In the genomic region with DNA sequence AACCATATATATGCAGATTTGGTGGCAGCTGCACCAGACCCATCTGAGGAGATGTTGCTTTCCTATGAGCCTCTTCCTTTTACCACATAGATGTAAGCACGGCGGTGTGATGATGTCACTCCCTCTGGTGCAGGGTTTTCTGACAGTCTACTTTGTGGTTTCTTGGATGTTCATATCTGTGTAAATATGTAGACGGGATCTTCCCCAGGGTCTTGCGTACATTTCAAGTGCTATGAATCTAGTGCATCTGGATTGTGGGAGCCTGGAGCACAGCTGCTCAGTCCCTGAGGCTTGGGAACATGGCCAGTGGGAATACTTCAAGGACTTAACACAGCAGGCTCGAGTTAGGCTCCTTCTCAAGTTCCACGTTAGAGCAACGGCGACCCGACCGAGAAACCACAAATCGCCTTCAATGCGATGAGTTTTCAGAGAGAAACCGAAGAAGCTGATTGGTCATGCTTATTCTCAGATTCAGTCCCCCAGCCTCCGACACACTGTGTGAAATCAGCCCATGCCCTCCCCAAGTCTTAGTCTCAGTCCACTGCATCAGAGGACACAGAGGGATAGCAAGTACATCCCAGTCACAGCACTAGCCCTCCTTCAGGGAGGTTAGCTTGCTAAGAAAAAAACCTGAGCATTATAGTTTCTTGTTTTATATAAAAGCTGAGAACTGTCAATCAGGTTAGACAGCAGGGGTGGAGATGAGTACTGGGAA, we compare ENCODE assay signal across 18 mouse cellular contexts.
DNase-seq lines count a peak whose midpoint lies in the region; ATAC-seq and TF ChIP-seq lines count a peak whose summit lies in the region.
"Had no signal": no experiment of that assay in that cellular context is flagged by ENCODE, and none has a peak within 500 bp of the region (broad histone marks: within the 10 kb centered on the region; RNA-seq: fewer than 3 reads in every experiment).

No protein-coding gene starts in this region.

- no peak for TF ChIP-seq CTCF in lung, embryonic 14.5 days (IDR thresholded peaks at IDR 0.05; ENCODE audit: low read depth)
- no peak for TF ChIP-seq CTCF in CH12.LX (conservative IDR thresholded peaks at IDR 0.05 in 1 of 2, IDR thresholded peaks at IDR 0.05 in 1 of 2; ENCODE audit: low read depth in 2 of 2, low read length in 2 of 2)
- no peak for TF ChIP-seq CTCF in cerebellum, adult 2 months (IDR thresholded peaks at IDR 0.05; ENCODE audit: borderline replicate concordance, insufficient read depth, low read depth, low read length)
- no peak for TF ChIP-seq CTCF in heart, adult 2 months (IDR thresholded peaks at IDR 0.05)

- no peak overlapping the region for H3K4me3 ChIP-seq in lung, embryonic 14.5 days (ENCODE audit: low read depth, low read length)
- H3K4me3 ChIP-seq in CH12.LX (replicated peaks in 1 of 3; ENCODE audit: low read depth in 2 of 3, low read length in 2 of 3, poor library complexity in 1 of 3), result peak overlapping the region in 1 of 3 experiments; percentile 8
- no peak overlapping the region for H3K4me3 ChIP-seq in embryonic facial prominence, embryonic 14.5 days (ENCODE audit: low read depth, low read length)
- no peak overlapping the region for H3K4me3 ChIP-seq in midbrain, embryonic 15.5 days
- no peak overlapping the region for H3K4me3 ChIP-seq in cerebellum, adult 2 months (replicated peaks; ENCODE audit: insufficient read depth, low read depth, low read length)
- no peak overlapping the region for H3K4me3 ChIP-seq in heart, adult 2 months
- H3K4me3 ChIP-seq: gastrocnemius, adult 2 months; heart, embryonic 10.5 days; neural tube, embryonic 15.5 days had no signal

- dilution Hi-C loops in CH12.LX (cut with MboI; ENCODE audit: extremely low pct_ligation_motif_present, extremely low pct_unique_long_range_greater_than_20kb, low sequenced_read_pairs), result no loop called here

- TF ChIP-seq EP300 in CH12.LX (IDR thresholded peaks at IDR 0.05; ENCODE audit: low read length), result no peak
- no peak for TF ChIP-seq EP300 in heart, adult 2 months (IDR thresholded peaks at IDR 0.05; ENCODE audit: insufficient read depth, low read depth, low read length)

- H3K4me1 ChIP-seq in lung, embryonic 14.5 days (ENCODE audit: insufficient read depth), result no peaks in the 10 kb centered on the region
- H3K4me1 ChIP-seq in CH12.LX (ENCODE audit: control insufficient read depth in 1 of 2, insufficient read depth in 2 of 2), result peaks cover 16 to 42% of the 10 kb centered on the region in 2 experiments
- H3K4me1 ChIP-seq in embryonic facial prominence, embryonic 14.5 days (ENCODE audit: control insufficient read depth, insufficient read depth, low read length), result 0 out of 2 replicates have a peak, but pooled peaks cover 15% of the 10 kb centered on the region
- H3K4me1 ChIP-seq in midbrain, embryonic 15.5 days, result no peaks in the 10 kb centered on the region
- H3K4me1 ChIP-seq in cerebellum, adult 2 months (ENCODE audit: control insufficient read depth, insufficient read depth, low read length), result peaks cover 12% of the 10 kb centered on the region
- no peaks in the 10 kb centered on the region for H3K4me1 ChIP-seq in heart, adult 2 months (ENCODE audit: control insufficient read depth, insufficient read depth, low read length)
- H3K4me1 ChIP-seq: neural tube, embryonic 15.5 days had no signal

- H3K9me3 ChIP-seq in lung, embryonic 14.5 days (ENCODE audit: low read depth, low read length), result no peaks in the 10 kb centered on the region
- no peaks in the 10 kb centered on the region for H3K9me3 ChIP-seq in CH12.LX (replicated peaks; ENCODE audit: low read length)
- no peaks in the 10 kb centered on the region for H3K9me3 ChIP-seq in embryonic facial prominence, embryonic 14.5 days (ENCODE audit: control insufficient read depth, low read length)
- no peaks in the 10 kb centered on the region for H3K9me3 ChIP-seq in midbrain, embryonic 15.5 days
- H3K9me3 ChIP-seq: heart, embryonic 10.5 days; neural tube, embryonic 15.5 days had no signal

- no peak overlapping the region for H3K4me2 ChIP-seq in lung, embryonic 14.5 days
- H3K4me2 ChIP-seq in CH12.LX (ENCODE audit: insufficient read depth, low read depth, poor library complexity, severe bottlenecking), result peak overlapping the region; percentile 90
- H3K4me2 ChIP-seq in embryonic facial prominence, embryonic 14.5 days (ENCODE audit: low read depth, low read length), result peak overlapping the region; percentile 20
- H3K4me2 ChIP-seq in midbrain, embryonic 15.5 days, result no peak overlapping the region
- H3K4me2 ChIP-seq: liver, embryonic 11.5 days; neural tube, embryonic 15.5 days had no signal

- no peak for TF ChIP-seq RAD21 in CH12.LX (IDR thresholded peaks at IDR 0.05; ENCODE audit: low read depth, low read length)

- ATAC-seq in lung, embryonic 14.5 days (ENCODE audit: insufficient read depth), result peak; percentile 38; the same call in 1 of the 2 replicates
- ATAC-seq in embryonic facial prominence, embryonic 14.5 days (ENCODE audit: low read depth), result peak; percentile 91
- ATAC-seq in midbrain, embryonic 15.5 days (replicated peaks), result peak; percentile 58; the same call in 1 of the 2 replicates
- ATAC-seq: inflammation-experienced regulatory T-cells, adult 6 months; Patski had no signal

- no peak overlapping the region for H3K9ac ChIP-seq in lung, embryonic 14.5 days
- H3K9ac ChIP-seq in CH12.LX (ENCODE audit: insufficient read depth, low read depth), result 0 out of 2 replicates have a peak overlapping the region, but pooled peaks have one; percentile 6
- H3K9ac ChIP-seq in embryonic facial prominence, embryonic 14.5 days (ENCODE audit: low read depth, low read length), result no peak overlapping the region
- H3K9ac ChIP-seq in midbrain, embryonic 15.5 days, result no peak overlapping the region
- no peak overlapping the region for H3K9ac ChIP-seq in heart, adult 2 months (ENCODE audit: low read depth, low read length)
- H3K9ac ChIP-seq: neural tube, embryonic 15.5 days had no signal

- peak; percentile 34 for DNase-seq in lung, embryonic 14.5 days
- DNase-seq in lung, adult 18-20 months, result no peak
- DNase-seq in CH12.LX (ENCODE audit: extremely low read depth), result peak; percentile 83
- peak; percentile 90 for DNase-seq in embryonic facial prominence, embryonic 14.5 days (ENCODE audit: low spot score)
- no peak for DNase-seq in frontal cortex, postnatal 14 days (ENCODE audit: low spot score in 2 of 2)
- no peak for DNase-seq in cerebellum, adult 2 months
- DNase-seq in heart, adult 2 months, result no peak
- DNase-seq: cerebellum, adult 8-10 months; embryo, embryonic 11 days; gastrocnemius, adult 2 months; kidney, postnatal 4 days; lung, postnatal 10 days had no signal

- no peak for TF ChIP-seq POLR2A in CH12.LX (IDR thresholded peaks at IDR 0.05; ENCODE audit: low read depth, low read length)
- no peak for TF ChIP-seq POLR2A in cerebellum, adult 2 months (IDR thresholded peaks at IDR 0.05; ENCODE audit: borderline replicate concordance, insufficient read depth, low read length)
- TF ChIP-seq POLR2A in heart, adult 2 months (IDR thresholded peaks at IDR 0.05; ENCODE audit: insufficient read depth, low read depth, low read length), result no peak

- H3K27ac ChIP-seq in lung, embryonic 14.5 days (ENCODE audit: low read depth), result no peak overlapping the region
- H3K27ac ChIP-seq in CH12.LX (ENCODE audit: insufficient read depth, low read depth), result no peak overlapping the region
- no peak overlapping the region for H3K27ac ChIP-seq in embryonic facial prominence, embryonic 14.5 days (replicated peaks; ENCODE audit: low read depth, low read length)
- H3K27ac ChIP-seq in midbrain, embryonic 15.5 days, result no peak overlapping the region
- H3K27ac ChIP-seq in cerebellum, adult 2 months (ENCODE audit: insufficient read depth, low read length), result no peak overlapping the region
- H3K27ac ChIP-seq in heart, adult 2 months, result no peak overlapping the region
- H3K27ac ChIP-seq: gastrocnemius, adult 2 months; heart, embryonic 10.5 days; neural tube, embryonic 15.5 days had no signal

- H3K79me2 ChIP-seq in CH12.LX (replicated peaks; ENCODE audit: control insufficient read depth, extremely low read depth, insufficient read depth, poor library complexity, severe bottlenecking), result no peaks in the 10 kb centered on the region
- H3K79me2 ChIP-seq in heart, adult 2 months (replicated peaks; ENCODE audit: control insufficient read depth, insufficient read depth, low read length), result no peaks in the 10 kb centered on the region

- intact Hi-C loops in heart, adult 2 months (cut with DNase I), result no loop called here

- H3K27me3 ChIP-seq in lung, embryonic 14.5 days (ENCODE audit: insufficient read depth, low read length), result no peaks in the 10 kb centered on the region
- no peaks in the 10 kb centered on the region for H3K27me3 ChIP-seq in CH12.LX (replicated peaks)
- no peaks in the 10 kb centered on the region; the same call in 1 of the 2 replicates for H3K27me3 ChIP-seq in embryonic facial prominence, embryonic 14.5 days (replicated peaks; ENCODE audit: control insufficient read depth, insufficient read depth, low read length)
- no peaks in the 10 kb centered on the region for H3K27me3 ChIP-seq in midbrain, embryonic 15.5 days (replicated peaks)
- no peaks in the 10 kb centered on the region for H3K27me3 ChIP-seq in cerebellum, adult 2 months (ENCODE audit: control insufficient read depth, insufficient read depth, low read length)
- no peaks in the 10 kb centered on the region for H3K27me3 ChIP-seq in heart, adult 2 months (ENCODE audit: control insufficient read depth, insufficient read depth, low read length)
- H3K27me3 ChIP-seq: neural tube, embryonic 15.5 days; Patski had no signal

- in situ Hi-C loops in CH12.LX (cut with MboI; ENCODE audit: low pct_ligation_motif_present, low pct_unique_long_range_greater_than_20kb, low sequenced_read_pairs), result no loop called here

- 56% methylated on average over 14 of the region's 14 CpGs for WGBS in lung, embryonic 14.5 days
- WGBS in embryonic facial prominence, embryonic 14.5 days, result 19% methylated on average over 14 of the region's 14 CpGs
- 54% methylated on average over 14 of the region's 14 CpGs for WGBS in midbrain, embryonic 15.5 days
- 49% methylated on average over 14 of the region's 14 CpGs for WGBS in cerebellum, adult 2 months
- 69% methylated on average over 14 of the region's 14 CpGs for WGBS in heart, adult 2 months

- no peaks in the 10 kb centered on the region for H3K36me3 ChIP-seq in lung, embryonic 14.5 days (ENCODE audit: insufficient read depth)
- H3K36me3 ChIP-seq in CH12.LX (replicated peaks in 1 of 2; ENCODE audit: control insufficient read depth in 1 of 2, insufficient read depth in 1 of 2, low read length in 1 of 2), result no peaks in the 10 kb centered on the region
- no peaks in the 10 kb centered on the region for H3K36me3 ChIP-seq in embryonic facial prominence, embryonic 14.5 days (ENCODE audit: control insufficient read depth, insufficient read depth, low read length)
- H3K36me3 ChIP-seq in midbrain, embryonic 15.5 days (replicated peaks), result no peaks in the 10 kb centered on the region
- H3K36me3 ChIP-seq in heart, adult 2 months (ENCODE audit: control insufficient read depth, insufficient read depth, low read length), result no peaks in the 10 kb centered on the region
- H3K36me3 ChIP-seq: heart, embryonic 10.5 days; neural tube, embryonic 15.5 days had no signal

TF ChIP-seq in CH12.LX, 34 proteins besides CTCF, POLR2A, EP300 and RAD21 (continues in another document):
- TF ChIP-seq ZNF384 (IDR thresholded peaks at IDR 0.05; ENCODE audit: low read depth, low read length) (no peak), ZMIZ1 (IDR thresholded peaks at IDR 0.05; ENCODE audit: low read depth, low read length) (no peak), JUN (IDR thresholded peaks at IDR 0.05; ENCODE audit: insufficient read depth, low read depth, low read length) (peak; percentile 48; the same call in 1 of the 2 replicates)

Comparison
In these comparisons a context has a peak if more than half of its experiments do, and no peak if none do; other contexts are left out.
1. DNase-seq: peak in lung, embryonic 14.5 days (single experiment), CH12.LX (single experiment) and embryonic facial prominence, embryonic 14.5 days (single experiment); none in lung, adult 18-20 months (0 of 2), frontal cortex, postnatal 14 days (0 of 2), cerebellum, adult 2 months (0 of 2) and heart, adult 2 months (0 of 2).
2. ATAC-seq: peak in every context shown above with its lines; median percentile 91 in embryonic facial prominence, embryonic 14.5 days; 58 in midbrain, embryonic 15.5 days; 38 in lung, embryonic 14.5 days.
3. H3K4me2 ChIP-seq: peak in CH12.LX (single experiment) and embryonic facial prominence, embryonic 14.5 days (single experiment); none in lung, embryonic 14.5 days (single experiment) and midbrain, embryonic 15.5 days (single experiment).